17 mouse cellular contexts compared by ENCODE assay signal in the genomic region with DNA sequence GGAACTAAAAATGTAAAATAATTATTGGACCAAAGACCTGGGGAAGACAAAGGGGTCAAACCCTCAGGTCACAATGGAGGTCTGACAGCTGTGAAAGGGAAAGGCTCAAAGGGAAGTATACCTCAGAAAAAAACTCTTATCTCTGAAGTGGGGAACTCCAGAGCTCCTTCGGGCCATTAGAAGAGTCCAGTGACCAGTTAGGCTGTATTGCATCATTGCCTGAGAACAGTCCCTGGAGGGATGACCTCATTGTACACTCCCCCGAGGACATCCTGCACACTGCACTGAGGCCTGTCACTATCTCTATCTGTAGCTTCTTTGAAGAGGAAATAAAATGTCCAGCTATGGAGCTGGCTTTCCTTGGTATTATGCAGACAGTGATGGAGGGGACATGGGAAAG.
A peak's percentile ranks its signal among the peaks of the same experiment; 100 is the strongest.
DNase-seq lines count a peak whose midpoint lies in the region; ATAC-seq and TF ChIP-seq lines count a peak whose summit lies in the region.
"Had no signal": no experiment of that assay in that cellular context is flagged by ENCODE, and none has a peak within 500 bp of the region (broad histone marks: within the 10 kb centered on the region; RNA-seq: fewer than 3 reads in every experiment).

No protein-coding gene starts in this region.

- no peak overlapping the region for H3ac ChIP-seq in myocyte (ENCODE audit: control insufficient read depth, insufficient read length)

- WGBS in forebrain, embryonic 12.5 days = 88% methylated on average over 2 of the region's 2 CpGs

- H3K9me3 ChIP-seq in forebrain, embryonic 12.5 days = no peaks in the 10 kb centered on the region
- H3K9me3 ChIP-seq: hindbrain, embryonic 12.5 days; neural tube, embryonic 13.5 days had no signal

- H3K4me3 ChIP-seq in myocyte = no peak overlapping the region
- no peak overlapping the region for H3K4me3 ChIP-seq in forebrain, embryonic 12.5 days (replicated peaks)
- H3K4me3 ChIP-seq: erythroblast, embryonic 14.5 days; hindbrain, embryonic 12.5 days; neural tube, embryonic 13.5 days had no signal

- no peaks in the 10 kb centered on the region for H3K27me3 ChIP-seq in myocyte (ENCODE audit: control insufficient read depth, insufficient read depth, insufficient read length)
- no peaks in the 10 kb centered on the region for H3K27me3 ChIP-seq in forebrain, embryonic 12.5 days
- H3K27me3 ChIP-seq: hindbrain, embryonic 12.5 days; neural tube, embryonic 13.5 days had no signal

- no peaks in the 10 kb centered on the region for H3K79me2 ChIP-seq in myocyte (ENCODE audit: control insufficient read depth, insufficient read depth)

- DNase-seq in heart, adult 18-20 months = peak; percentile 14 to 20
- DNase-seq in heart, postnatal 25 days (ENCODE audit: low spot score) = no peak
- peak; percentile 2 for DNase-seq in A20 (ENCODE audit: low read depth, low spot score)
- peak; percentile 16 for DNase-seq in adrenal gland, postnatal 14 days
- no peak for DNase-seq in gastrocnemius, postnatal 10 days
- DNase-seq in right cerebral cortex, adult 2 months (ENCODE audit: low spot score in 2 of 2) = no peak
- DNase-seq: cerebellum, adult 18-20 months; liver; liver, postnatal 0 days; thymus, adult 18-20 months had no signal

- no peak for TF ChIP-seq POLR2A in myocyte (IDR thresholded peaks at IDR 0.05; ENCODE audit: insufficient read length, low read depth)

- H3K4me2 ChIP-seq in myocyte (ENCODE audit: low read depth) = peak overlapping the region; percentile 34
- no peak overlapping the region for H3K4me2 ChIP-seq in forebrain, embryonic 12.5 days
- H3K4me2 ChIP-seq: hindbrain, embryonic 12.5 days; neural tube, embryonic 13.5 days had no signal

- no peaks in the 10 kb centered on the region for H3K36me3 ChIP-seq in myocyte (ENCODE audit: control insufficient read depth, insufficient read depth)
- H3K36me3 ChIP-seq in forebrain, embryonic 12.5 days (replicated peaks) = no peaks in the 10 kb centered on the region
- H3K36me3 ChIP-seq: hindbrain, embryonic 12.5 days; neural tube, embryonic 13.5 days had no signal

- ATAC-seq in forebrain, embryonic 12.5 days (ENCODE audit: low FRiP score) = no peak
- ATAC-seq: CD4-positive, CD25-positive, alpha-beta regulatory T cell, adult 4 months; forebrain, embryonic 16.5 days; liver, postnatal 0 days had no signal

- no peak overlapping the region for H3K27ac ChIP-seq in forebrain, embryonic 12.5 days
- H3K27ac ChIP-seq: hindbrain, embryonic 12.5 days; neural tube, embryonic 13.5 days had no signal

- H3K4me1 ChIP-seq in forebrain, embryonic 12.5 days = no peaks in the 10 kb centered on the region
- H3K4me1 ChIP-seq: hindbrain, embryonic 12.5 days; neural tube, embryonic 13.5 days had no signal

- intact Hi-C loops in heart, postnatal 25 days (cut with DNase I) = no loop called here

- no peak overlapping the region for H3K9ac ChIP-seq in forebrain, embryonic 12.5 days
- H3K9ac ChIP-seq: hindbrain, embryonic 12.5 days; liver, postnatal 0 days; neural tube, embryonic 13.5 days had no signal

TF ChIP-seq in myocyte, 11 proteins besides CTCF, POLR2A, EP300 and RAD21:
- TF ChIP-seq CEBPB (IDR thresholded peaks at IDR 0.05; ENCODE audit: insufficient read depth, poor library complexity, severe bottlenecking) = peak; percentile 91
- no peak for TF ChIP-seq REST (IDR thresholded peaks at IDR 0.05; ENCODE audit: insufficient read depth, insufficient read length)
- no peak for TF ChIP-seq USF1 (IDR thresholded peaks at IDR 0.05; ENCODE audit: low read depth)
- no peak for TF ChIP-seq TCF12 (IDR thresholded peaks at IDR 0.05; ENCODE audit: insufficient read depth, poor library complexity, severe bottlenecking)
- no peak for TF ChIP-seq POLR2AphosphoS2 (IDR thresholded peaks at IDR 0.05; ENCODE audit: insufficient read length, low read depth)

Comparison
In these comparisons a context has a peak if more than half of its experiments do, and no peak if none do; other contexts are left out.
1. DNase-seq: peak in heart, adult 18-20 months (2 of 2), A20 (single experiment) and adrenal gland, postnatal 14 days (single experiment); none in heart, postnatal 25 days (single experiment), gastrocnemius, postnatal 10 days (single experiment) and right cerebral cortex, adult 2 months (0 of 2).